Mouse (Mus musculus): ENCODE data around the gene Slc36a4.

Gene Slc36a4

DNA sequence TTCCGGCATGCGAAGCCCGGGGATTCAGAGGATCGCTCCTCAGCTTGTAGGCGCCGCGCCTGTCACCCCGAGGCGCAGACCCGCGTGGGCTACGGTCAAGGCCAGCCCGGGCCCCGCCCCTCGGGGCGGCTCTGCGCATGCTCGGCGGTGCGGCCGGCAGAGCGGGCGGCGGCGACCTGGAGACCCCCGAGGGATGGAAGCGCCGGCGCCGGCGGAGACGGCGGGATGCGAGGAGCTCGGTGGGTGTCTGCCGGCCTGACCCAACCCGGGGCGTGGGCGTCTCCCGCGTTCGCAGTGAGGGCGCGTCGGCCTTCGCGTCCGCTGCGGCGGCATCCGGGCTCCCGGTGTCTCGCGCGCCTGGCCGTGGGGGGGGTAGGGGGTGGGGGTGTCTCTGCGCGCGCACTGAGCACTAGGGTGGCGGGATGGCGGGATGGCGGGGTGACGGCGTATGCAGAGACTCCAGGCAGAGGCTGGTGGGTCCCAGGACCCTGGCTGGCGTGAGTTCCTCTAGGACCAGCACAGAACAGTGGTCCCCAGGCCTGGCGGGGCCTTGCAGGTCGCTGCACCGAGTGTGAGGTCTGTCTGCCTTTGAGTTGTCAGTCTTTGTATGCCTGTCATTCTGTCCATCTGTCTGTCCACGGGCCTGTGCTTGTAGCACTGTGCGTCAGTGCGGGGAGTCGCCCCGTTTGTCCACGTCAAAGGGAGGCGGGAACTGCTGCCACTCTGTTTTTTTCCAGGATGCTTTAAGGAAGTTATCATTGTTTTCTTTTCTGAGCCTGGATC is at the start of gene Slc36a4:
Gene Slc36a4, plus strand, starts transcription at position 140 of the 783 bp plus-strand sequence.
- peak; percentile 48 to 67 for DNase-seq

GRCm38 (mm10) chr9:15664606-15665005 is 44.9 kb upstream of the Slc36a4 start:
- DNase-seq, result no peak

DNA sequence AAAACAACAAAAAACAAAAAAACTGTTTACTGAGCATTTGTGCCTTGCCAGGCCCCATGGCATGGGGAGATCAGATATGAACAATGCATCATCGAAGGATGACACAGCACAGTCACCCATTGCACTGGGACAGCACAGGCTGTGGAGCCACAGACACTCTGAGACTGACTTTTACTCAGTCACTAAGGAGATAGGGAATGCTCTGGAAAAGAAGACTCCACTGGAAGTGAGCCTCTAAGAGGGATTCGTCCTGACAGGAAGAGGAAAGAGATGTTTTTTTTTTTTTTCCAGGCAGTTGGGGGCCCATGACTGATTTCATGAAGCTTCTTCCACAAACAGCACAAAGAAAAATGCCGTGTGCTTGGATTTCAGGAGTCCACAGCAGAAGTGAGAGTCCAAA is 40.1 kb upstream of the Slc36a4 start:
- no peak for DNase-seq

DNA sequence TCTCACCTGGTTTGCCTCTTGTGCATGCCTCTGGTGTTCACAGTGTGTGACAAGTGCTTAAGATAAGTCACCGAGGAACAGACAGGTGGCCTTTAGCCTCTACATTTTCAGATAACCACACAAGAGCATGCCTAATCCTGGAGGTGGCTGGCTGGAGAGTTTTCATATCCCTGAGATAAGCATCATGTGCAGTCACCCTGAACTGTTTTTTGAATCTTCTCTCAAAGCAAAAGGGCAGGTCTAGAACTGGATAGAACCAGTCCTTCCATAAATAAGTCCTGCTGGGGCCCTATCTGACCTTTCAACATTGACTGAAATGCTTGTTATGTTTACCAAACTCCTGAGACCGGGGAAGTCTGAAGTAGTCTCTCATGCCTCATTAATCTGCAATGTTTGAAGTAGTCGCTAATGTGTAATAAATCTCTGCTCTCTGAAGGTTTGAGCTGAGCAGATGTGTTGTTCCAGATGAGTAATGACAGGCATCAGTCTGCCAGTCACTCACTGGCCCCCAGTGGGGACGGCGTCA is 39.5 kb upstream of the Slc36a4 start:
- DNase-seq, result peak in 1 of 2 experiments; percentile 5

DNA sequence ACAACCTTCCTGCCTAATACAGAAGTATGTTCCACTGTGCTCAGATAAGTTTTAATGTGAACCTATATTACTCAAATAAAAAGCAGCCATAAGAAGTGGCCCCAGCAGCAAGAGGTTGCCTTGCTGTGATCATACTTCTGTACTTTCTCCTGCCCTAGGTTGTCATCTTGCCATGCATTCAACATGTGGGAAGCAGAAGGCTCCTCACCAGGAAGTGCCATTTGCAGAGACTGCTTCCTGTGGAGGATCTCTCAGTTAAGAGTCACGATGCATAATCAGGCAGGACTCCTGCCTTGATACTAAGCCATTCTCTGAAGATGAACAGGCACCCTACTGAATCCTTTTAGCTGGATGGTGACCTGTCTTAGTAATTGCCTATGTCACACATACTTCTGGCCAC is 37.3 kb upstream of the Slc36a4 start:
- no peak for DNase-seq

DNA sequence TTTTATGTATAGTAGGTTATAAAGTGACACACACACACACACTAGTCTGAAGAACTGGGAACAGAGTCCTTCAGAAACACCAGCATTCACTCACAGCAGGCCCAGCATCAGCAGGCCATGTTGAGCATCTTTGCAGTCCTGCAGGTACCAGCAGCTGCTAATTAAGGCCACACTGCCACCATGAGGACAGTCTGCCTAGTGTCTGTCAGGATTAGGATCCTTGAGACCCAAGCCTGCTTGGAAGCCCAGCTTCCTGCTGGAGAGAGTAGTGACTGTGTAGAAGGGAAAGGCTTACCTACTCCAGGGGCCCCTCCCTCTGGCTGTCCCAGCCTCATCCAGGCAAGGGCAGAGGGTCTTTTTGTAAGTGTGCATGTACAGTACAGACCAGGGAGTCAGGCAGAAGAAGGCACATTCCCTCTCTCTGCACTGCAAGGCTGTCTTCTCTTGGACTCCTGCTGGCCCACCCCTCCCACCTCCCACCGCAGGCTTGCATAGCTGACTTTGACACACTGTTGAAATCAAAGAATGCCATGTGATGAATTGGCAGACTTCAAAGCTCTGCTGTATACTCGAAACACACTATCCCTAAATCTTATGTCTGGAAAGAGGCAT is 27.6 kb upstream of the Slc36a4 start:
- DNase-seq, result peak; percentile 19 to 31

GRCm38 (mm10) chr9:15685215-15685614 is 24.3 kb upstream of the Slc36a4 start:
- DNase-seq, result peak; percentile 75 to 76

- no peak for DNase-seq
Observed at GRCm38 (mm10) chr9:15687358-15687757, 22.2 kb upstream of the Slc36a4 start.

DNA sequence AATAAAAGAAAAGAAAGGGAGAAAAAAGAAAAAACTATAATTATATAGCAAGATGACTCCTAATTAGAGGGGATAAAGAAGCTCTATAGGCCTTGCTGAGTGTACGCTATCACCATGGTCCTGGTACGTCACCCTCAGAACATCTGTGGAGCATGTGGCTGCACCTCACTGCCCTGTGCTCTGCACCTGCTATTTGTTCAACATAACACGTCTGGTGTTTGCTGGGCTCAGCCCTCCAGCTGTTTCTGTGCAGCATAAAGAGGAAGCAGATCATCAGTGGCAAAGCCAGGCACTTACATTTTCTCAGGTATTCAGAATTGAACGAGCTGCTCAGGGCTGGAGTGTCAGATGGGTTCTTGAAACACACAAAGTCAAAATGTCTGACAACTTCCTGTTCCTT is 15.7 kb upstream of the Slc36a4 start:
- peak; percentile 25 to 29 for DNase-seq

GRCm38 (mm10) chr9:15694989-15695388 is 14.5 kb upstream of the Slc36a4 start:
- no peak for DNase-seq

DNA sequence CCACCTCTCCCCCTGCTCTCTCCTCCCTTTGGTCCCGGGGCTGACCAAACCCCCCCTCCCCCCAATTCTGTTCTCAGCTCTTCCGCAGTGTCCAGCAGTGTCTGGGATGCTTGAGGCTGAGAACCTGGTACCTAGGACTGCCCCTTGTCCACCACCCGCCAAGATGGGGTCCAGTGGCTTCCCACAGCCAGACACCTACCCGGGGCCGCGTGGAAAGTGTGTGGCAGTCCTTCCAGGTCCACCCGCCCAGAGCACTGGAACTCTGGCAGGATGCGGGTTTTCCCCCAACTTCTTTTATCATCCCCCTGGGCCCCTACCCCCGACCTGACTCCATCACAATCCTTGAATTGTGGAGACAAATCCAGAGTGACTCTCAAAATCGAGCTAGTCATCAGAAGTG is 3.8 kb upstream of the Slc36a4 start:
- DNase-seq, result no peak

- no peak for DNase-seq
Observed at GRCm38 (mm10) chr9:15708979-15709598, 449 bp upstream of the Slc36a4 start.

GRCm38 (mm10) chr9:15710821-15711565 is 1.5 kb downstream of the Slc36a4 start:
- DNase-seq, result no peak

DNA sequence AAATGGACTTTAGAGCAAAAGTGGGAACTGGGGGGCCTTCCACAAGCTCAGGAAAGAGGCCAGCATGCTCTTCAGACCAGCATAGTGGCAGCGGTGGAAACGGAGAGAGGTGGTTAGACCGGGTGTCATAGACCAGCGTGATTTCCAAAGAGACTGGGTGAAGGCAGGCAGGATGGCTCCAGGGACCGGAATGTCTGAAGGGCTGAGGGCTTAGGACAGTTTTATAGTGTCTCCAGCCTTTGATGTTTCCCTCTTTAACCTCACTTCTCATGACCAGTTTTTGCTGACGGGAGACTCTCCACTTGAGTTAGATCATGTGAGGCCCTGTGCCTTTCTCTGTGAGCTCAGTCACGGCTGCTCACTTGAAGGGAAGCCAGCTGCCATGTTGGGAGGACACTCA is 2.1 kb downstream of the Slc36a4 start:
- DNase-seq, result no peak

GRCm38 (mm10) chr9:15714792-15715191 is 5.3 kb downstream of the Slc36a4 start:
- no peak for DNase-seq

- no peak for DNase-seq
Observed at GRCm38 (mm10) chr9:15715193-15715989, 5.9 kb downstream of the Slc36a4 start.

DNA sequence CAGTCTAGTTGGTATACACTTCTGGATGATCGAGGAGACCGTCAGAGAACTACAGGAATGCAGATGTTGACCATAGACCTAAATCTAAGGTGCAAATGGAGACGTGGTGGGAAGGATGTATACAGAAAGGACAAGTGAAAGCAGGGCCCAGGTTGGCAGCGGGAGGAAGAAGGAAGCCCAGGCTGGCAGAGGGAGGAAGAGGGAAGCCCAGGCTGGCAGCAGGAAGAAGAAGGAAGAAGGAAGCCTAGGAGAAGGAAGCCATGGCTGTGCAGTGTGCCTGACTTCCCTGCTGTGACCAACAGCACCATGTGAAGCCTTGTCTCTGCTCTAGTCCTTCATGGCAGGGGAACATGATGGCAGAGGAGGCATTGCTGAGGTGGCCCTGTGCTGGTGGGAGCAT is 7.8 kb downstream of the Slc36a4 start:
- no peak for DNase-seq

DNA sequence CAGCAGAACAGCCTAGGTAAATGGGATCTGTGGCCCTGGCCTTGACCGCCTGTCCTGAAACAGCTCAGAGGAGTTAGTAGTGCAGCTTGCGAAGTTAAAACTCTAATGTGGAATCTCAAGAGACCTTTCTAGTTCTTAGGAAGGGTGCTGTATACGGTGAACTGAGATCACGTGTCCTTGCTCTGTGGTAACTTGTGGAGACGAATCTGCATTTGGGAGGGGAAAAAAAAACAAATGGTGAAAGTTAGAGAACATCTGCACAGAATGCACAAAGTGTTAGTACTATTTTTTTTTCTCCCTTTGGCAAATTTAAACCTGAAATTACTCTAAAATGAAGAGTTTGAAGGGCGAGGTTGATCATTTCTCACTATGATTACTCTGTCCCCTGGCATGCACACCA is 8.8 kb downstream of the Slc36a4 start:
- DNase-seq, result no peak

- DNase-seq, result no peak
Observed at GRCm38 (mm10) chr9:15719594-15719993, 10.1 kb downstream of the Slc36a4 start.

DNA sequence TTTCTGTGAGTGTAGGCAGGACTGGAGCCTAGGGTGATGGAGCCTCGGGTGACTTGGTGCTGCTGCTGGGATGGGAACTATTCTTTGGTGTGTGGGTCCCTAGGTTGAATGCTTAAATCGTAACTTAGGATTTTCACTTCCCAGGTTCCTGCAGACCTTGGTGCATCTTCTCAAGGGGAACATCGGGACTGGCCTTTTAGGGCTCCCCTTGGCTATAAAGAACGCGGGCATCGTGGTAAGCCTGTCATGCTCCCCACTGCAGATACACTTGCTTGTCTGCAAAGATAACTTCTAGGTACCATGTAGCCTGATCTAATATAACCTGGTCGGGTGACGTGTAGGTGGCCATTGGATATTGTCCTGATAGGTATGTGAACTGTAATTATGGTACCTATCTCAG is 11.0 kb downstream of the Slc36a4 start:
- DNase-seq, result no peak

DNA sequence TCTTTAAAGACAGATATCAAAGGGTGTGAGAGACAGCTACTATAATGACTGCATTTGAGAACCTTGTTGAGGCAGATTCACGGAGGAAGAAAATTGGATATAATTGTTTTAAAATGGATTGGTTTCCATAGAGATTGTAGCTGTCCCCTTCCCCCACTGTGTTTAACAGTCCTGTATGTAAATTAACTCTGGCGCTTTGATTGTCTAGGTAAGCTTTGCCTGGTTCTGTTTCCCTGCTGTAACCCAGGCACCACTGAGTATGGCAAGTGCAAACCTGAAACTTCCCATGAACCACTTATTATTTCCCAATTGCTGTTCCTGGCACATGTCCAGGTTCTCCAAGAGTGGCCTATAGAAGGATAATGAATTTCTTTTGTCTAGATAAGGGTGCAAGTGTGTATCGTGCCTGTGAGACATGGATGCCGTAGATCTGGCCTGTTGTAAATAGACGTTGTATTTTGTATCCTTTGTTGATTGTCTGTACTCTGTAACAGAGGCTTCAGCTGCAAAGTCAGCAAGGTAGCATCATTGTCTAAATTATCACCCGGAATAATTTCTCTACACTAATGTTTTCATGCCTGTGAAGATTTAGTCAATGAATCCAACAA is 11.8 kb downstream of the Slc36a4 start:
- no peak for DNase-seq

DNA sequence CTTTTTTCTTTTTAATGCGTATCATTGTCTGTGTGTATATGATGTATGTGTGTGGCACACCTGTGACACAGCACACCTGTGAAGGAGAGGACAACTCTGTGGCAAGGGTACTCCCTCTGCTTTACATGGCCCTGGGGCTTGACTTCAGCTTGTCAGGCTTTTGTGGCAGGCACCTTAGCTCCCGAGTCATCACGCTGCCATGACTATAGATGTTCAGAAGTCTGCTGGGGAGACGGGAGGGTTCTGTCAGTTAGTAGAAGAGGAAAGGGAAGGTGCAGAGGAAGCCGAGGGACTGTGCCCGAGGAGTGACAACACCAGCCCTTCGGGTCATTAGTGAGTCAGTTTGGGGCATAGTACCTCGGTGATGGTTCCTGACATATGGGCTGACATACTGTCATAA is 13.0 kb downstream of the Slc36a4 start:
- no peak for DNase-seq

Measured in B cell, adult 2 months (primary cell).